Mouse (Mus musculus) left cerebral cortex, adult 9 months (tissue): ENCODE results near the gene Setd1b.
A peak's percentile ranks its signal among the peaks of the same experiment; 100 is the strongest.
"Not testable (repeated sequence)": the region's sequence is repeated elsewhere in the genome, so short reads cannot be mapped to it uniquely, and the experiment has no call there.

Experiments
- DNase-seq, 2 experiments: peaks; one replicate each; pipeline ENCODE4 v3.0.0; 2022; ENCODE audit warnings: low spot score in 2 of 2

Gene Setd1b

DNA sequence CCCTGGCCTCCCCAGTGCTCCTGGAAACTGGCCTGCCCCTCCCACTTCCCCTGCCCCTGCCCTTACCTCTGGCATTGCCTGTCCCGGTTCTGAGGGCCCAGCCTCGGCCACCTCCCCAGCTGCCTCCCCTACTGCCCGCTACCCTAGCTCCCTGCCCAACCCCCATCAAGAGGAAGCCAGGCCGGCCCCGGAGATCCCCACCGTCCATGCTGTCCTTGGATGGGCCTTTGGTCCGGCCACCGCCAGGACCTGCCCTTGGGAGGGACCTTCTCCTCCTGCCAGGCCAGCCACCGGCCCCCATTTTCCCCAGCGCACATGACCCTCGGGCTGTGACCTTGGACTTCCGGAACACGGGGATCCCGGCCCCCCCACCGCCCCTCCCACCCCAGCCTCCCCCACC, 18.3 kb downstream of the Setd1b start:
- DNase-seq, result no peak

DNA sequence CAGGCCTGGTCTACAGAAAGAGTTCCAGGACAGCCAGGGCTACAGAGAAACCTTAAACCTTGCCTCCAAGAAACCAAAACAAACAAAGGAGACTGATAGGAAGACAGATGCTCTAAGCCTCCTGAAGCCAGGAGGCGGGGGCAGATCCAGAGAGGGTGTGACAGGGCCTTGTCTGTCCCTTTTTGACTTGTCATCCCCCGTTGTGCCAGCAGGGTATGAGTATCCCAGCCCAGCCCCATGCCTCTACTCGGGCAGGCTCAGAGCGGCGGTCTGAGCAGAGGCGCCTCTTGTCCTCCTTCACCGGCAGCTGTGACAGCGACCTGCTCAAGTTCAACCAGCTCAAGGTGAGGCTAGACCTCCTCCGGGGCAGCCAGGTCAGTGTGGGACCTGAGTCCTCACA, 20.9 kb downstream of the Setd1b start:
- DNase-seq, result no peak

DNA sequence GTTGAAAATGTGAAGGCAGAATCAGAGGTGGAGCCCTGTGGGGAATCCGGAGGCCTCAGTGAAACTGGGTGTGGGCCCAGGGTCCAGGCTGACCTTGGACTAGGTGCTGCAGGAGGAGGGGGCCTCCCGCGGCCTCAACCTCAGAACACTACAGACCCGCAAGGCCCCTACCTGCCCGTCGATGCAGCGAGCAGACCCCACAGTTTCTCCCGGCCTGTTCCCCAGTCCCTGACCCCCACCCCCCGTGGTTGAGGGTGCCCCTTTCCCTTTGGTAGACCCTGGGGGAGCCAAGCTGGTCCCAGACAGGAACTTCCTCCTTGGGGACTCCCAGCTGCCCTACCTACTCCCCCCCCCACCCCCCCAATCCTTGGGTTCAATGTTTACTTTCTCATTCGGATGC, 24.4 kb downstream of the Setd1b start:
- no peak for DNase-seq

DNA sequence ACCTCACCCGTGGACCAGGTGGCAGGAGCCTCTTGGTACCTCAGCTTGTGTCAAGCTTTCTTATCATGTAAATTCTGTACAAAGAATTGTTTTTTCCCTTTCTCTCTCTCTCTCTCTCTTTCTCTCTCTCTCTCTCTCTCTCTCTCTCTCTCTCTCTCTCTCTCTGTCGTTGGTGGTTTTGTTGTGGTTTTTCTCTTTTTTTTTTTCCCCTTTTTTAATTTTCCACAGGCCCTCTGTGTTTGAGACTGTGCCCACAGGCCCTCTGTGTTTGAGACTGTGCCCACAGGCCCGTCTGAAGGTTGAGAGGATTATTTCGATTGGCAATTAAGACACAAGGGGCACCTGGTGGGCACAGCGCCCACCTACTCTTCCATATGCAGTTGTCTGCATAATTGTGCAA, 25.6 kb downstream of the Setd1b start:
- no peak for DNase-seq

DNA sequence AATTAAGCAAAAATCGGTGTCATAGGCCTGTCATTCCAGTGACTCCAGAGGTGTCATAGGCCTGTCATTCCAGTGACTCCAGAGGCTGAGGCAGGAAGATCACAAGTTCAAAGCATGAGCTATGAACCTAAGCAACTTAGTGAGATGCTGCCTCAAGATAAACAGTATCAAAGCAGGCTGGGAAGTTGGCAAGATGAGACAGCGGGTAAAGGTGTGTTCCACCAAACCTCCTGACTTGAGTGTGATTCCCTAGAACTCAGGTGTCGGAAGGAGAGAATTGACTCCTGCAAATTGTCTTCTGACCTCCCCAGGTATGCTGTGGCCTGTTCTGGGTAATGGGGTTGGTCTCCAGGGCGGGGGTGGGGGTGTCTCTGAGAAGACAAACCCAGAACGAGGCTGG, 27.3 kb downstream of the Setd1b start, which contains the start of gene Psmd9:
Gene Psmd9, plus strand, starts transcription at position 130 of the 400 bp plus-strand sequence.
- no peak for DNase-seq

DNA sequence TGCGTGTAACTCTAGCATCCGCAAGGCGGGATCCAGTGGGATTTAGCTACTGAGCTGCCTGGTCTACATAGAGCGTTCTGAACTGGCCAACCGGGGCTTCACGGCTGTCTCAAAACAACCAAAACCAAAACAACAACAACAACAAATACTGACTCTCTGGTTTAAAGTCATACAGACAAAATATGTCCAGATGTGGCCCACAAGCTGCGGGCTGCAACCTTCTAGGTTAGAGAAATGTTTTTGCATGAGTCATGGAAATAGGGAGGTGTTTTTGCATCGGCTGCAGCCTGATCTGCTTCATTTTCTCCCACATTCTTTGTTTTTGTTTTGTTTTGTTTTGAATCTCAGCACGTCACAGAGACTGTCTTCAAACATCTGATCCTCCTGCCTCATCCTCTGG, 28.4 kb downstream of the Setd1b start:
- DNase-seq, result no peak

DNA sequence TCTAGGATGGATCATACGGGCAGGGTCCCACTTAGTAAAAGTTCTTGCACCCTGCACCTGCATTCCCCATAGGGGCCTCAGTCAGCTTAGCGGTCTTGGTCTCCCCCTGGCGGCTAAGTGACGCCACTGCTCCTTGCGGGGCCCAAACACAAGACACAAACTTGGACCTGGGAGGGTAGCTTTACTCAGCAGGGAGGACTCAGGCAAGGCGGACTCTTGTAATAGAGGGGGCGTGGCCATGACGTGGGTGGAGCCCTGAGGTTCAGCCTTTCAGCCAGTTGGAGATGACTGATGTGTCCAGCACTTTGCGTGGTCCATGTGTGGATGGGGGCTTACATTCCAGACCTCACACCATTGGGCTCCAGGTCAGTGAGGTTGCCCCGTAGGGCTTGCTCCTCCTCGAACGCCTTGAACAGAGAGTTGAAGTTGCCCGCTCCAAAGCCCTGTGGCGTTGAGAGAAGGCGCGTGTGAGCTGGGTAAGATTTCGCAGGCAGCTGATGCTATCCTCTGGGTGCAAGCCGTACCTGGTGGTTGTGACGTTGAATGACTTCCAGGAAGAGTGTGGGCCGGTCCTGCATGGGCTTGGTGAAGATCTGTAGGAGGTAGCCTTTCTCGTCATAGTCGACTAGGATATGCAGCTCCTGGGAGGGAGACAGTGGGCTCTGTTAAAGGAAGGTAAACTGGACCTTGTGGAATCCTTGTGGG, 29.8 kb downstream of the Setd1b start:
- DNase-seq, result peak in 1 of 2 experiments; percentile 81

DNA sequence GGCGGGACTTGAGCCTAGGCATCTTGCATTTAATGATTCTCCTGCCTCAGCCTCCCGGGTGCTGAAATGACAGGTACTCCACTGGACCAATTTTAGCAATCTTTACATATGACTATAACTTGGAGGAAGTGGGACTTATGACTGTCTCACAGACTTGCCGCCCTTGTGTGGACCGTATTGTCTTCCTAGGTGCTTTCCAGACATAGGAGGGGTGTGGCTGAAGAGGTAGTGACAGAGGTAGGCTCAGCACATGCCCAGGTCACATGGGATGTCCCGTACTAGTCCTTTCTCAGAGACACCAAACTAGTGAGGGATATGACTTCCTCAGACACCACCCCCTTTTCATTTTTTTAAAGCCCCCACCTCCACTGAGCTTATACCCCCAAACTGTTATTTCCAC, 36.8 kb downstream of the Setd1b start:
- DNase-seq, result no peak

DNA sequence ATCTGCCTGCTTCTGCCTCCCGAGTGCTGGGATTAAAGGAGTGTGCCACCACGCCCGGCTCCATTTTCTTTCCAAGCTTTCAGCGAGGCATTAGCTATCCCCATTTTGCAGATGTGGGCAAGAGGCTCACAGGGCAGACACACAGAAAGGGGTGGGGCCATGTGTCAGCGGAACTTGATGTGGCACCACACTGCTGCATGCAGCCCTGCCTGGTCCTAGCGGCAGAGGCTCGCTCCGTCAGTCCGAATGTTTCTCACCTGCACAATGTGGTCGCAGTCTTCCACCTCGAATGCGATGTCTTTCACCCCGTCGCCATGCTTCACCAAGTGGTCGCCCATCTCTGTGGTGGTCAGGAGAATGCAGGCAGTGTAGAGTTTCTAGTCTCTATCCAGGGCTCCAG, 38.4 kb downstream of the Setd1b start:
- no peak for DNase-seq

DNA sequence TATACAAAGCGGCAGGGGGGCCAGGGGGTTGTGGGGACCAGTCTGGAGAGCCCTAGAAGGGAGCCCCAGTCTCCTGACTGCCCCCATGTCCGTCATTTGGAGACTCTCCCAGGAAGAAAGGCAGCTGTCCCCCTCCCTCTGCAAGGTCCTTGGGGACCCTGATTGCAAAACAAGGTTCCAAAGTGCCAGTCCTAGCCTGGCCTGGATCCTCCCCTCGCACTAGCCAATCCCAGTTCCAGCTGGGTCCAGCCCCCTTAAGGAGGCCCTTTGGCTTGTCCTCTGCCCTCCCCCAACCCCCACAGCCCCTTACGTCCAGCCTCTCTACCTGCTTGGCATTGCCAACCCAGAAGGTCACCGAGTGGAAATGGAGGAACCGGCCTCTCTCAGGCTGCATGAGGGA, 39.5 kb downstream of the Setd1b start:
- DNase-seq, result no peak

DNA sequence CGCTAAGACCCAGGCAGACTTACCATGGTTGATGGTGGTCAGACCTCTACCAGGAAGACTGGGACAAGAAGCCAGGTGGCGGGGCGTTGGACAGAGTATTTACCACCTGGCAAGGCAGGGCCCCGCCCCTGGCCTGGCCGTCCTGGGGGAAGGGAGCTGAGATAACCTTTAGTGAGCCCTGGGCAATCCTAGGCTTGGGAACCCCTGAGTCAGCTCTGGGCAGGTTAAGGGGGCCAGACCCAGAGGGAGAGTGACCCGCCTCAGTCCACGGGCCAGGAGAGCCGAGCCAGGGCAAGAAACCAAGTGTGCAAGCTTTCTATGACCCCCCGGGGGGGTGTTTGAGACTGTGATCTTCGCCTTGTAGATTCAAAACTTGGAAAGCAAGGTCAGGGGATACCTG, 40.7 kb downstream of the Setd1b start, which contains the start of gene Hpd:
Gene Hpd, minus strand, starts transcription at position 77 of the 400 bp plus-strand sequence.
- DNase-seq, result no peak

DNA sequence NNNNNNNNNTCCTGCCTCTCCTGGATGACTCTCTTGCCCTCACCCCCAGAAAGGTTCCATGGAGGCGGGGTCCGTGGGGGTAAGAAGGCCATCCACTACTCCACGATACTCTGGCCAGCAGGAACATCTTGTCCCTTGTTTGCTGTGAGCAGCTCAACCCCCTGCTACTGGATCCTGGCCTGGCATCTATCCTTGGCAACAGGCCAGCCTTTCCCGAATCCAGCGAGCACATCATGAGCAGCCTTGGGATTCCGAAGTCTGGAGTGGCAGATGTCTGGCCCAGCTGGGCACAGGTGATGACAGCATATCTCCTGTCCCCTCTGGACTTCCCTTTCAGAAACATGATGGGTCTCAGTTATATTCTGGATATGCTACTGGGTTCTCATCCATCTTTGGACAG, 44.0 kb downstream of the Setd1b start:
- no peak for DNase-seq

DNA sequence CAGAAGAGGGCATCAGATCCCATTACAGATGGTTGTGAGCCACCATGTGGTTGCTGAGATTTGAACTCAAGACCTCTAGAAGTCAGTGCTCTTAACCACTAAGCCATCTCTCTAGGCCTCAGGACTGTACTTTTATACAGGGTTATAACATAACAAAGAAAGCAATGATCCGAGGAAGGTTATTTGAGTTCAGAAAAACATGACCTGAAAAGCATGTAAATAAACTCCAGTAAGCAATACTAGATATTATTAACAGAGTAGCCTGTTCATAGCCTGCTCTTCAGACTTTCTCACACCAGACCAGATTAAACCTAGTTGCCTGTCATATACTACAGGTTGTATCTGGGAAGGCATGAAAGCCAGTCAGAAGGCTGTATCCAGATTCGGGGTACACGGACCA, 45.3 kb downstream of the Setd1b start:
- DNase-seq, result no peak

DNA sequence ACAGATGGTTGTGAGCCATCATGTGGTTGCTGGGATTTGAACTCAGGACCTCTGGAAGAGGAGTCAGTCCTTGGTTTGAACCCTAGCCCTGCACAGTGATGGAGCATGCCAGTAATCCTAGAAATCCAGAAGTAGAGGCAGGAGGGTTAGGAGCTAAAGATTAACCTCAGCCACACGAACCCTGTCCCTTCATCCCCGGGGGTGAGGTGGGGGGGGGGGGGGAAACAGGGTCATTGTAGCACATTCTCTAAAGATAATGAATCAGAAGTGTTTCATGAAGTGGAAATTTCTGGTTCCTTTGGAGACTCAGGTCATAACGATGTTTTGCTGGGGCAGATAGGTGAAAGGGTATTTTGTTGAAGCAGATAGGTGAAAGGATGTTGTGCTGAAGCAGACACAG, 48.9 kb downstream of the Setd1b start:
- DNase-seq, result no peak

DNA sequence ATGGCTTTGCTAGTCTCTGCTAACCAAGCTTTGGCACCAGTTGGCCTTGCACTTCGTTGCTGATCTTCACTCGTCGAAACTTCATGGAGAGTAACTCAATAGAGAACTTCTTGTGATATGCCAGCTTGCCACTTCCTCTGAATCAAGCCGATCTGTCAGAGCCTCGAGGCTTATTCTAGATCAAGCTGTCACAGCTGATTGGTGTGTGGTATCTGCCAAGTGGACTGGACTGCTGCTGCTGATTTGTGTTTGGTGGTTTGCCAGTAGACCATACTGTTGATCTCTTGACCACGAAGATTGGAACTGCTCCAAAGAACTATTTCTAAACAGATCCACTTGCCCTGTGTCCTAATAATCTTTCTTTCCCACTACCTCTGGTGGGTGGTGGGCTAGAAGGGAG, 49.4 kb downstream of the Setd1b start:
- DNase-seq, result no peak

DNA sequence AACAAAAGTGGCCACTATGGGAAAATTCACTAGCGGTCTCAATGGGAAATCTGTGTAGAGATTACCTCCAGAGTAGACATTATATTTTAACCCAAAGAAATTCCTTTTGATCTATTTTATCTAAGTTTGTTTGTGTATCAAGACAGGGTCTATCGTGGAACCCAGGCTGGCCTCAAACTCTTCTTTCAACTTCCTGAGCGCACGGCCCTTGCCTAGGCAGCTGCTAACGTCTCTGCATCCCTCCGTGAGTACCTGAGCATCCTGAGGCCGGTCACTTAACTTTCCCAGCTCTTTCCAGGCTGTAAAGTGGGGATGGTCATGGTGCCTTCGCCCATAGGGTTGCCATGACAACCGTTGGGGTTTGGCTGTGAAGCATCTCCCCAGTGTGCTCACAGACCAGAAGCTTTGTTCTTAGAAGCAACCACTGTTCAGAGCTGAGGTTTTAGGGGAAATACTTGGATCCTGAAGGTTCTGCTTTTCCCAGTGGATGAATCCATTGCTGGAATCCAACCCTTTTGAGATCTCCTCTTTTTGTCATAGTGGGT, 50.7 kb downstream of the Setd1b start:
- no peak for DNase-seq

DNA sequence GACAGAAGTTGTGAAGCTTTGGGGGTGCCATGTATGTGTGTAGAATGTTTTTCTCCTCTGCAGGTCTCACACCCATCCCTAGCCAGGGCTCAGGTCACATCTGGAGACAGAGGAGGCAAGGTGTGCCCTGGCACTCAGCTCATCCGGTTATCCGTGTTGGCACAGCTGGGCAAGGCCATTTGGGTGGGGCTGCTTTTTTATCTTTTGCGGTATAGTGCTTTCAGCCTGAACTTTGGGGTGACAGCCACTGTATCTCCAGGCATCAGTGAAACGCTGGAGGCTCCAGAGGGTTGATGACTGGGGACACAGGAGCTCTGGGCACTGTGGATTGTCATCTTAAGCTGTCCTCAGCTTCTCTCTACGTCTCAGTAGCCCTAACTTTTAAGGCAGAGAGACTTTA, 51.4 kb downstream of the Setd1b start:
- no peak for DNase-seq

DNA sequence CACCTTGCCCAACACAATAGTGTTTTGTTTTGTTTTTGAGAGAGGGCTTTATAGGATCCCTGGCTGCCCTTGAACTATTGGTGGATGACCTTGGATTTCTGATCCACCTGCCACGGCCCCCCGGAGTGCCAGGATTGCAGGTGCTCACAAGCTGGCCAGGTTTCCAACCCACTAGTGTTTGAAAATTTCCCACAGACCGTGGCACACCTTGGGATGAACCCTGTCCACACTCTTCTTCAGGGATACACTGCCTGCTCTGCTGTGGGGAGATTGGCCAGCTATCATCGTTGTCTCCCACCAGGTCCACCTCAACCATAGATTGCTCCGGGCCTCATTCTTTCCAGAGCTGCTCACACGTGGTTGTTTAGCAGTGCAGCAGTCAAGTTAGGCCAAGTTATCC, 52.9 kb downstream of the Setd1b start:
- DNase-seq, result no peak

DNA sequence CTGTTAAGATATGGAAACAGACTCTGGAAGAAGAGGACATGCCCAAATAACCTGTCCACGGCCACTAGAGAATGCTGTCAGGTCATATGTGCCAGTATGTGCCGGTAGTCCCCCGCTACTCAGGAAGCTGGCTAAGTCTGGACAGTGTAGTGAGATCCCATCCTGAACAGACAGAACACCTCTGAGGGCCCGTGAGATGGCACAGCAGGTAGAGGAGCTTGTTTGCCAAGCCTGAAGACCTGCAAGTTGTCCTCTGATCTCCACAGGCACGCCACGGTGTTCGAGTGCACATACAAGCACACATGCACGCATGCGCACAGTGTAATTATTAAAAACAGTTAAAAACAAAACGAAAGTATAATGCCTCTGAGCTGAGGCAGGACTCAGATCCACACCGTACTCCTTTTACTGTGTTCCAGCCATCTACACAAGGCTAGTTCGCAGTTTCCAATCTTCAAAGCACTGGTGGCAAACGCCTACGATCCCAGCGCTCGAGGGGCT, 53.6 kb downstream of the Setd1b start:
- no peak for DNase-seq

DNA sequence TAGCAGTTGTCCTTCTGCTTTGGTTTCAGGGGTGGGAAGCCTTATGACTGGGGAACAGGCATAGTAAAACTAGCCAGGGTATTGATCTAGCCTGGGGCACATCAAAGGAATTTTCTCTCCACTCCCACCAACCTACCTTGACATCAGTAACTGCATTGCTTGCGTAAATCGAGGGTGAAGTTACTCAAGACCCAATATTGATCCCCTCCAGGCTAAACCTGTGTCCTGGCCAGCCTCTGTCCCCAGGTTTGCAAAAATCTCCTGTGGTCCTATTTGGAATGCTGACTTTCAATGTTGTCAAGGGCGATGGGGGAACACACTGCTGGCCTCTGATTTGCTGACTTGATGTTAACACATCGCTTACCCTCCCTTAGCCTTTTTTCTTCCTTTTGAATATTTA, 54.8 kb downstream of the Setd1b start:
- no peak for DNase-seq

DNA sequence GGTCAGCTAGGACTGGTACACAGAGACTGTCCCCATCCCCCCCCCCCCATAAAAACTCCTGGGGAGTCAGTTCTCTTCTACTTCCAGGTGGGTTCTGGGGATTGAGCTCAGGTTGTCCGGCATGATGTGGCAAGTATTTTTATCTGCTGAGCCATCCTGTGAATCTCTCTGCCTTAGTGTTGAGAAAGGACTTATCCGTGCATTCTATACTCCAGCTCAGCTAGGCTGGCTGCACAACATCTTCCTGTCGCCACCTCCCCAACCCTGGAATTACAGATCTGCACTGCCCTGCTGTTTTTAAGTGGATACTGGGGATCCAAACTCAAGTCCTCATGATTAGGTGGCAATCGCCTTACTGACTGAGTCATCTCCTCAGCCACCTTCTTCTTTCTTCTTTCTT, 56.5 kb downstream of the Setd1b start:
- no peak for DNase-seq

DNA sequence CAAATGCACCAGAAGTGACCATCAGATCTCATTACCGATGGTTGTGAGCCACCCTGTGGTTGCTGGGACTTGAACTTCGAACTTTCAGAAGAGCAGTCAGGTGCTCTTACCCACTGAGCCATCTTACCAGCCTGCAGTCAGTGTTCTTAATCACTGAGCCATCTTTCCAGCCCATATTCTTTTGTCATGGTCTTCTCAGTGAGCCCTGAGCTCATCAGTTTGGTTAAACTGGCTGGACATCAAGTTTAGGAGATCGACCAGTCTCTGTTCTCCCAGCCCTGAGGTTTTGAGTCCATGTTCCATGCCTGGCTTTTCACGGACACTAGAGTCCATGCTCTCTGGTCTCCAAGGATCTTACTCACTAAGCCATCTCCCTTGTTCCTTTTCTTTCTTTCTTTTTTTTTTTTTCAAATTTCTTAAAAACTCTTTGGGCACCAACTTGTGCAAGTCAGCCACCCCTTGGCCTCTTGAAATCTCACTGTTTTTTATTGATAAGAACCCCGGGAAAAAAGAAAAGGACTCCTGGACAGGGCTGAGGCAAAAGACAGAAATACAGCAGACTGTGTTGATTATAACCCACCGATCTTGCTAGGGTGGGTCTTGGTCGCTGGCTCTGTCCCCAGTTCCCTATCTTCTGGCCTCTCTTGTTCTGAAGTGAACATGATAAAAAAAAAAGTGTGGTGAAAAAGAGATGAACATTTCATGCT, 59.0 kb downstream of the Setd1b start:
- DNase-seq, result not testable (repeated sequence)

DNA sequence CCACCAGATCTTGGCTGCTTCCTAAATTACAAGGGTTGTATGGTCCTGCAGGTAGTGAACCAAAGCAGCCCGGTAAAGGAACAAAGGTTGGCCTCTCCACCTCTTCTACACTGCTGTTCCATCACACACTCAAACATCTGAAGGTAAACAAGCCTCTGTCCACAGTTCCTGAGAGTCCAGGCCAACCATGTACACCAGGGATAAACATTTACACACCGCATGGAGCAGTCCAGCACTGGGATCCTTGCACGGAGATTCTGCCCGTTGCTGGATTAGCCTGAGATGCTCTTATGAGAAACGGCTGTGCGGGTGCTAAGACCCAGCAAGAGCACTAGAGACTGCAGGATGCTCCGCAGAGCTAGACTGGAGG, 59.5 kb downstream of the Setd1b start:
- no peak for DNase-seq
